Mouse (Mus musculus) heart, postnatal 4 days (tissue): Measurements from ENCODE around the gene Iqsec1. TPM values are rescaled to one million over a fixed set of nuclear protein-coding genes. Genes with fewer than 3 reads are reported as not detected.
A peak's percentile ranks its signal among the peaks of the same experiment; 100 is the strongest.

Source experiments
- DNase-seq: peaks from one replicate; pipeline ENCODE4 v3.0.0; 2021
- total RNA-seq, 2 experiments: library from RNA; stranded (reverse); gene quantifications; 2 replicates each; pipeline ENCODE4 v1.2.3; 2021

Iqsec1 gene
- total RNA-seq, 2 experiments from 2014 or later = 150 TPM

DNA sequence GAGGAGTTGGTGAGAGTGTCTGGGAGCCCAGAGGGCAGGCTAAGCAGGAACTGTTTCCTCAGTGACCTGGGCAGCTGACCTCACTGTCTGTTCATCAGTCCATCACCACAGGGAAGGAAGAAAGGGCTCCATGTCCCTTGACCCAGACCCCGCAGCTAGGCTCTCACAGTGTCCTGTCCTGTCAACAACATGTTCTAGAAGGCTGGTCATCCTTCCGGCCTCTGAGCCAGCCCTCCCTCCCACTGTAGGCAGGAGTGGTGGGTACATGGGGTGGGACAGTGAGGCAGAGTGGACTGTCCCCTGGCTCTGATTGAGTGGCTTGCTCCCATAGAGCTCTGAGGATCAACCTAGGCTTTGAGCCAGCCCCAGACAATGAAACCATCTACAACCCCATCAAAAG is 284.7 kb downstream of the Iqsec1 start:
- no peak for DNase-seq

- no peak for DNase-seq
Observed at GRCm38 (mm10) chr6:90702837-90703735, 285.4 kb downstream of the Iqsec1 start.

- DNase-seq = no peak
Observed at GRCm38 (mm10) chr6:90702197-90702596, 286.3 kb downstream of the Iqsec1 start.

DNA sequence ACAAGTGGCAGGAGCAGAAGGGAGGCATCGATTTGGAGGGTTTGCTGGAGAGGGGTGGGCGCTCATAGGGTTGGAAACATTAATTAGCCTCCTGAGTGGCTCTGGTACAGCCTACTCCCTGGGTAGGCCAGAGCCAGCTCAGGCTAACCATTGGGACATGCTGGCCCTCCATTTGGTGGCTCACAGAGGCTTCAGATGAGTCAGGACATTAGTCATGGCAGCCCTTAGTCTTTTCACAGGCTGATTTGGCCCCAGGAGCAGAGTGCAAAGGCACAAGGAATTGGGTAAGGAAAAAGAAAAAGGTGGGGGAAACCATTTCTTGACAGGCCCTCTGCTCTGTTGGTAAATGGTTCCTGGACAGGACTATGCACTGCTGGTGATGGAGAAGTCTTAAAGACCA is 287.1 kb downstream of the Iqsec1 start:
- DNase-seq = no peak

- no peak for DNase-seq
Observed at GRCm38 (mm10) chr6:90700737-90701136, 287.7 kb downstream of the Iqsec1 start.

GRCm38 (mm10) chr6:90700068-90700467 is 288.4 kb downstream of the Iqsec1 start:
- no peak for DNase-seq

DNA sequence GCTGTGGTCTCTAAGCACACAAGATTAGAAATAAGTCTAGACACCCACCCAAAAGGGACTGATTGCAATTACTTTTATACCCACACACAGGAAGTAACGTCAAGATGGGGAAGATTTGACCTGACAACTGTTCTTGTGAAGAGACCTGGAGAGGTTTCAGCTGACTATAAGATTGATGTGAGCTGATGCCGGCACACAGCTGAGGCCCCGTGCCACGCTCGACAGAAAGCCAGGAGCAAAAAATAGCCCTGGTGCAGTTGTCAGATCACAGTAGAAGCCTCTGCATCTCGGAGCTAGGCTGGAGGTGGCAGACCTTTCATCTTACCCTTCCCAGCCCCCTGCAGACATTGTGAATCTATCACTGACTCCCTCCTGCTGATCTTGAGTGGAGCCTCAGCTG is 289.6 kb downstream of the Iqsec1 start:
- DNase-seq = no peak

DNA sequence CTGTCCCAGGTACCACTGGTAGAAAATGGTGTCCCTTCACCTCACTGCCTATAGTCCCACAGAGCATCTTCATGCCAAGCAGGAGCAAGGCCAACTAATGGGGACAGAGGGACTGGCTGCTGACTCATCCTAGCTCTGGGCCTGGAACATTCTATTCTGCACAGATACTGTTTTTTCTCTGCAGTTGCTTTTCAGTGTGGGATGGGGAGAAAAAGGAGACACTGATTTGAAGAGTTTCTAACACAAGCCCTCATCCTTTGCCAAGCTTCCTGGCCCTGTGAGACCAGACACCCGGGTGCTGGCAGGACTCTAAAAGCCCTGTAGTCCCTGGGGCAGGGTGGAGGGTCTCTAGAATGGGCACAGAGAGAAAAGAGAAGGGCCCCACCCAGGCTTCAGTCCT is 292.7 kb downstream of the Iqsec1 start:
- DNase-seq = no peak

DNA sequence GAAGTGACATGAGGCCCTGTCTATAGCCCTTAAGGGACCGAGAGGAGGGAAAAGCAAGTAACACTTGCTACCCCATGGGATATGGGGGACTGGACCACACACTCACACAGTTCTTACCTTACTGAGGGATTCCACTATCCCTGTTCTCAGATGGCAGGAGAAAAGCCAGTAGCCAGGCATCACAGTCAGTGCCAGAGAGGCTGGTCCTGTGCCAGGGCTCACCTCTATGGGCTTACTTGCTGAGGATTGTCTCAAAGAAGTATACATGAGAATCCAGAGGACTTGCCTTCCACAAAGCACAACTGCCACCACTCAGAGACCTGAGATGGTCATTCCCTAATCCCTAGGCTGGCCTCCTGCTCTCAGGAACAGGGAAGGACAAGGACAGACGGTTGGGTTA is 296.1 kb downstream of the Iqsec1 start:
- DNase-seq = no peak

DNA sequence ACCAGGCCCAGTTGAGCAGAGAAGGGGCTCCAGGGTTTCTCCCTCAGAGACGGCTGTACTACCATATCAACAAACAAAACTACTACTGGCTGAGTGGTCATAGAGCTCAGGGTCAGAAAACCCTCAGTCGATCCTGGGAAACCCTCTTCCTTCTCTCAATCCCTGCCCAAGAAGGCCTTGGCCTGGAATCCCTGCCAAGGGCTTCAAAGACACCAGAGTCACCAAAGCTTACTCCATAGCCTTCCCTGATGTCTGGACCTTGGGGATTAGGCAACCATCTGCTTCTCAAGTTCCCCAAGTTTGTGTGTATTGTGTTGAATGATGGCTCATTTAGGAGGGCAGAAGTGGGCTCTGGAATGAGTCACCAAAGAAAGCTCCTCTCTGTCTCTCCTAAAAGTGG is 296.6 kb downstream of the Iqsec1 start:
- DNase-seq = no peak

- no peak for DNase-seq
Observed at GRCm38 (mm10) chr6:90689500-90689899, 299.0 kb downstream of the Iqsec1 start.

DNA sequence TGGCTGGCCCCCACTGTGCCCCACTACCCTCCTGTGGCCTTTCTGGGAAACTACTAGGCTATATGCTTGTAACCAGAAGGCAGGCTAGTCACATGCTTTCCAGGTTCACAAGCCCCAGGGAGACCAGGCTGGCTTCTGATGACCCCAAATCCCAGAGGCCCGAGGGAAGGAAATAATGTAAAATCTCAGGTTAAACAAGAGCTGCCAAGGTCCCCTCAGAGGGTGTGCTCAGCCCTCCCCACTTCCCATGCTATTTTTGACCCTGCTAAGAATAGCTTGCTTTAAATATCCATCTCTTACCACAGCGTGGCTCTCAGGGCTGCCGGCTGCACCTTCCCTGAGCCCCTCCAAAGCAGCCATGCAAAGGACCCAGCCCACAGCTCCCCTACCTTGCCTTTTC is 299.7 kb downstream of the Iqsec1 start:
- no peak for DNase-seq

DNA sequence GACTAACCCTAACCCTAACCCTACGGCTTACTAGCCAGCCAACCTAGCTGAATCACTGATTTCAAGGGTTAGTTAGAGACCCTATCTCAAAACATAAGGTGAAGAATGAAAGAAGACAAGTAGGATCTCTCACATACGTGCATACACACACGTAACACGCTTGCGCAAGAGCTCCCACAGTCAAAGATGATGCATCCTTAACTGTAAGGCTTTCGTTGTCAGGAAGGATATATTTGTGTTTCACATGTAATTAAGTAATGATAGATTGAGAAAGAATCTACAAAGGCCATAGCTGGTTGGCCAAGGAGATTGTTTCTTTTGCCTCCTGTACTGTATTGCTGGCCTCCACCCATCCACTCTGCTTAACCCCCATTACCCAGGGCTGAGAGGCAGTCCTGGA is 300.5 kb downstream of the Iqsec1 start:
- no peak for DNase-seq

DNA sequence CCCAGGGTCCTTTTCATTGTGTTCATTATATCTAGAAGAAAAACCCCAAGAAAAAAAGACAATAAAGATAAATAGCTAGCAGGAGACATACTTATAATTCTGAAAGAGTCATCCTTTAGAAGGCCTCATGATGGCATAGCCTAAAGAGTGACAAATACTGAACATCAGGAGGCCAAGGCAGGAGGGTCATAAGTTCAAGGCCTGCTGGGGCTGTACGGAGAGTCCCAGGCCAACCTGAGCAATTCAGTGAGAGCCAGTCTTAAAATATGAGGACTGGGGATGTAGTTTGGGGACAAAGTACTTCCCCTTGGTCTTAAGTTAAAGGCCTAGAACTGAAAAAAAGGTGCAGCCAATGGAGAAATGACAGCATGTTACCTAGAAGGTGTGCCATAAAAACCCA is 301.7 kb downstream of the Iqsec1 start:
- DNase-seq = no peak

DNA sequence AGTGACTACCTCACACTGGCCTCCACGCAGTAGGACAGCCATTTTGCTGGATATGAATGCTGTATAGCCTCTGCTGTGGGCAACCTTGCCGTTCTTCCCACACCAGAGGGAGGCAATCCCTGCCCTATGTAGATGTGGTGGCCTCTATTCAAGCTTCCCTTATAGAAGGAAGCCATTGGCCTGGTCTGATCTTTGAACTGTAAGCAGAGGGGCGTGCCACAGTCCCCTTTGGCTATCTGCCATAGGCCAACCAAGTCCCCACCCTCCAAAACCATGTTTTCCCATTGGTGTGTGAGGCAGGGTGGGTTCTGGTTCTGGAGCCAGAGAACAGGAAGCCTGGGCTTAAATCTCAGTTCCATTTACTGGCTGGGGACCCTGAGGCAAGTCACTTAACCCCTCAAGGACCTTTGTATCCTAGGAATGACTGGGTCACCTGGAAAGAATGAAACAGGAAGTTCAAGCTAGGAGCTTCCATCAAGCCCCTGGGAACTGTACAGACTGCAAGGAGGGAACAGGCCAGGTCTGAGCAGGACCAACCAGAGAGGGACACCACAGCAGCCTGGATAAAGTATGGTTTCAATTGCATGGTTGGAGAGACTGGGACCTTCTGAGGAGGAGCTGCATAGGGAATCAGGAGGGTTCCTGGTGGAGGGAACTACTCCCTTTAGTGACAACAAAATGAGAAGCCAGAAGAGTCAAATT is 304.5 kb downstream of the Iqsec1 start:
- no peak for DNase-seq

DNA sequence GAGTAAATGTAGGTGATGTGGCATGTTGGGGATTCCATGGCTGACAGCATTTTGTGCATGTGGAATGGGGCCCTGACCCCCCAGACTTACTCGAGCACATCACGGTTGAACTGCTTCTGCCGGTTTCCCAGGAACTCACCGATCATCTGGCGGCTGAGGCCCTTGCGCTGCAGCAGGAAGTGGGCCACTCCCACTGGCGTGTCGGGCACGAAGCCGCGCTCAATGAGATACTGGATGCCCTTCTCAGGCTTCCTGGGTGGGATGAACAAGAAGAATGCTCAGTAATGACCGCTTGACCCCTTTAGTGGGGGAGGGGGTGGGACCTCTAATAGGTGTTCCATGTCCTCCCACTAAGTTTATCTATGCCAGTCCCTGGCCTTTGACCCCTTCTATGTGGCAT is 308.1 kb downstream of the Iqsec1 start:
- no peak for DNase-seq

GRCm38 (mm10) chr6:90678759-90679158 is 309.7 kb downstream of the Iqsec1 start:
- DNase-seq = peak; percentile 54

DNA sequence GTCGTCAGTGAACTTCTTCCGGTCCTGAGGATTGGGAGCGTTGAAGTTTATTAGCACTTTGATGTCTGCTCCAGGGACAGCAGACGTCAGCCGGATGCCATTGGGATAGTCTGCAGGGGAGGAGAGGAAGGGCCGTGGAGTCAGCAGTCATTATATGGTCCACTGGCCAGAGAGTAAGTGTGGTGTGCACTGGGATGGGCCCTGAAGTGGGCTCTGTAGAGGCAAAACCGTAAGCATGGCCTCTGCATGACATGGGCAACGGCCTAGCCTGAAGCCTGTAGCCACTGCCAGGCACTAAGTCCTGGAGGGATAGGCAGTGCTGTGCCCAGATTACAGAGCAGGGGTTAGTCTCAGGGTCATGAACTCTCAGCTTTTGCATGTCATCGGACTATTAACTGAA is 319.8 kb downstream of the Iqsec1 start:
- no peak for DNase-seq

GRCm38 (mm10) chr6:90663736-90664135 is 324.7 kb downstream of the Iqsec1 start:
- DNase-seq = no peak

DNA sequence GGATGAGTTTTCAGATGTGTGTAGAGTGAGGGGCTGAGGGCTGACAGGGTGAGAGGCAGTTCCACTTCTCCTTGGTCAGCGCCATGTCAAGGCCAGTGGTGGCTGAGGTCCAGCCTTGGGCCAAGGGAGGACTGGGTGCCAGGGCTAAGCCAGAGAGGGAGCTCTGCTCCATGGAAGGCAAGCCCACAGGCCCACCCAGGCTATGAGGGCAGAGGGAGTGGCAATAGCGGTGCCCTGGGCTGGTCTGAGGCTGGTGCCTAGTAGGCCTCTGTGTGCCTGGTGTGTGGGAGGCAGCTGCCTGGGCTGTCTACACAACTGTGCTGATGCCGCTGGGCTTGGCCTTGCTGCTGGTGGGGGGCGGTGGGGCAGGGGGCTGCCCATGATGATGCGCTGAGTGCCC is 326.3 kb downstream of the Iqsec1 start:
- no peak for DNase-seq

GRCm38 (mm10) chr6:90661029-90661399 is 327.5 kb downstream of the Iqsec1 start:
- no peak for DNase-seq

- no peak for DNase-seq
Observed at GRCm38 (mm10) chr6:90660398-90661028, 328.0 kb downstream of the Iqsec1 start.

- DNase-seq = no peak
Observed at GRCm38 (mm10) chr6:90659913-90660312, 328.6 kb downstream of the Iqsec1 start.
